Comparison of ENCODE assay signal across 18 mouse cellular contexts in genomic region chr16:56798873-56799272, GRCm38 (mm10). TPM values are rescaled to one million over a fixed set of nuclear protein-coding genes. Genes with fewer than 3 reads are reported as not detected.
"Had no signal": no experiment of that assay in that cellular context is flagged by ENCODE, and none has a peak within 500 bp of the region (broad histone marks: within the 10 kb centered on the region; RNA-seq: fewer than 3 reads in every experiment).

No protein-coding gene starts in this region.

- DNase-seq: kidney, adult 8-10 months; kidney, postnatal 25 days; lung, adult 2 months; lung, postnatal 10 days; right cerebral cortex, postnatal 14 days; thymus, postnatal 4 days had no signal

- H3K36me3 ChIP-seq: limb, embryonic 10.5 days; midbrain, embryonic 13.5 days had no signal

- H3K9me3 ChIP-seq: limb, embryonic 10.5 days; megakaryocyte, embryonic 14.5 days; midbrain, embryonic 13.5 days had no signal

- H3K27ac ChIP-seq: left cerebral cortex, adult 2 months; limb, embryonic 10.5 days; liver, embryonic 14.5 days; midbrain, embryonic 13.5 days; stomach, postnatal 0 days had no signal

- H3K27me3 ChIP-seq: megakaryocyte, embryonic 14.5 days; midbrain, embryonic 13.5 days had no signal

- H3K4me2 ChIP-seq: midbrain, embryonic 13.5 days had no signal

- H3K4me3 ChIP-seq: left cerebral cortex, adult 2 months; limb, embryonic 10.5 days; megakaryocyte, embryonic 14.5 days; midbrain, embryonic 13.5 days had no signal

- ATAC-seq: intestine, postnatal 0 days; midbrain, embryonic 13.5 days had no signal

- H3K9ac ChIP-seq: liver, embryonic 14.5 days; midbrain, embryonic 13.5 days had no signal

- H3K4me1 ChIP-seq: limb, embryonic 10.5 days; midbrain, embryonic 13.5 days had no signal

RNA-seq across cellular contexts. Expression of gene Adgrg7, which starts 3.2 kb away (rescaled TPM):
- total RNA-seq: layer of hippocampus, postnatal 25 days; left cerebral cortex, adult 2 months; left cerebral cortex, postnatal 14 days; midbrain, postnatal 0 days had no signal
- polyA plus RNA-seq: kidney, embryonic 16.5 days; limb, embryonic 10.5 days; lung, adult 2 months; midbrain, embryonic 13.5 days; midbrain, postnatal 0 days; neural tube, embryonic 14.5 days; stomach, postnatal 0 days had no signal
